In genomic region chr8:123332262-123333090, GRCm38 (mm10) we compare ENCODE assay signal across 8 mouse cellular contexts. TPM values are rescaled to one million over a fixed set of nuclear protein-coding genes. Genes with fewer than 3 reads are reported as not detected.
A peak's percentile ranks its signal among the peaks of the same experiment; 100 is the strongest.
DNase-seq lines count a peak whose midpoint lies in the region; ATAC-seq and TF ChIP-seq lines count a peak whose summit lies in the region.

TSS of gene Spire2 (plus strand) at chr8:123332713.

- peak within 1 kb of the TSS; percentile 65 for H3K4me2 ChIP-seq in forebrain, postnatal 0 days (ENCODE audit: low read depth)

- no peak for TF ChIP-seq CTCF in forebrain, postnatal 0 days (IDR thresholded peaks at IDR 0.05; ENCODE audit: low read depth)

- H3K9me3 ChIP-seq in forebrain, postnatal 0 days (ENCODE audit: low read length): no peaks in the 10 kb centered on the region

- H3K9ac ChIP-seq in forebrain, postnatal 0 days: peak within 1 kb of the TSS; percentile 70

- peak within 1 kb of the TSS; percentile 81 for H3K4me3 ChIP-seq in forebrain, postnatal 0 days (ENCODE audit: low read depth, low read length)

- H3K4me1 ChIP-seq in forebrain, postnatal 0 days (ENCODE audit: insufficient read depth): peaks cover 8% of the 10 kb centered on the region

- ATAC-seq in forebrain, postnatal 0 days: peak; percentile 88
- ATAC-seq in hematopoietic stem cell, adult 5-6 weeks (replicated peaks in 1 of 2; ENCODE audit: insufficient read depth in 1 of 2, low FRiP score in 2 of 2, low TSS enrichment in 1 of 2, low read depth in 1 of 2, poor library complexity in 2 of 2, severe bottlenecking in 2 of 2): peak; percentile 50 to 75

- DNase-seq in MN1 (ENCODE audit: low spot score): peak; percentile 96
- peak; percentile 87 to 88 for DNase-seq in cerebellum, adult 18-20 months
- DNase-seq in forebrain, postnatal 0 days: peak; percentile 89
- peak; percentile 60 to 75 for DNase-seq in layer of hippocampus, postnatal 10 days (ENCODE audit: low spot score in 2 of 2)
- peak; percentile 88 for DNase-seq in lung, postnatal 10 days
- DNase-seq in retina, adult 2 months (ENCODE audit: low read depth, low spot score): peak; percentile 78
- peak; percentile 85 for DNase-seq in thymus, postnatal 36 days

- no peaks in the 10 kb centered on the region for H3K36me3 ChIP-seq in forebrain, postnatal 0 days (ENCODE audit: insufficient read depth)

- H3K27me3 ChIP-seq in forebrain, postnatal 0 days (ENCODE audit: insufficient read depth, low read length): no peaks in the 10 kb centered on the region

- WGBS in forebrain, postnatal 0 days: 3% methylated on average over 72 of the region's 85 CpGs

- peak within 1 kb of the TSS; percentile 90 for H3K27ac ChIP-seq in forebrain, postnatal 0 days (ENCODE audit: low read depth, low read length)

RNA-seq across cellular contexts. Expression of gene Spire2, which starts in this region (rescaled TPM):
- total RNA-seq in forebrain, postnatal 0 days (2014; rRNA removed): 37.0 and 37.8 TPM in 2 replicates
- 21.3 and 24.2 TPM in 2 replicates for polyA plus RNA-seq in forebrain, postnatal 0 days (2015; fragmentation: Nextera tagmentation; extraction: Ambion mirVana)
- 0.94 and 4.0 TPM in 2 replicates for total RNA-seq in hematopoietic stem cell, adult 5-6 weeks (2017)
- total RNA-seq in layer of hippocampus, postnatal 10 days (2021): 10 to 100 TPM; 17.6 to 18.4 TPM

Comparison
In these comparisons a context has a peak if more than half of its experiments do, and no peak if none do; other contexts are left out.
1. Peak in every context shown above with its lines: DNase-seq, ATAC-seq, H3K4me3 ChIP-seq and H3K27ac ChIP-seq.